Mouse (Mus musculus): ENCODE measurements around the gene Bcl11a. TPM values are rescaled to one million over a fixed set of nuclear protein-coding genes. Genes with fewer than 3 reads are reported as not detected.

Gene Bcl11a
- 159 and 161 TPM in 2 replicates for polyA plus RNA-seq (2015; fragmentation: Nextera tagmentation; extraction: Ambion mirVana)

- under 1% methylated on average over 39 of the region's 51 CpGs for WGBS
- H3K4me1 ChIP-seq = peaks cover 30% of the 10 kb centered on the region
Observed at GRCm38 (mm10) chr11:24077795-24078705, at the start of gene Bcl11a. TSS of gene Bcl11a (plus strand) at chr11:24078056.

GRCm38 (mm10) chr11:24044025-24044424 is 33.8 kb upstream of the Bcl11a start:
- no peaks in the 10 kb centered on the region for H3K4me1 ChIP-seq
- no peak for ATAC-seq
- H3K27me3 ChIP-seq = no peaks in the 10 kb centered on the region
- no peak overlapping the region for H3K4me2 ChIP-seq
- H3K27ac ChIP-seq = no peak overlapping the region
- WGBS = 83% methylated on average over 6 of the region's 6 CpGs
- H3K9ac ChIP-seq = no peak overlapping the region
- no peaks in the 10 kb centered on the region for H3K36me3 ChIP-seq (ENCODE audit: poor library complexity, severe bottlenecking)
- H3K4me3 ChIP-seq = no peak overlapping the region
- H3K9me3 ChIP-seq (replicated peaks) = no peaks in the 10 kb centered on the region

More at GRCm38 (mm10) chr11:24077795-24078705, at the start of gene Bcl11a:
- peak within 1 kb of the TSS; percentile 96 for H3K9ac ChIP-seq
- no peaks in the 10 kb centered on the region for H3K36me3 ChIP-seq (ENCODE audit: poor library complexity, severe bottlenecking)
- no peaks in the 10 kb centered on the region for H3K9me3 ChIP-seq (replicated peaks)
- peak within 1 kb of the TSS; percentile 65 for H3K4me3 ChIP-seq
- H3K27ac ChIP-seq = peak within 1 kb of the TSS; percentile 100
- H3K4me2 ChIP-seq = peak within 1 kb of the TSS; percentile 95
- no peaks in the 10 kb centered on the region for H3K27me3 ChIP-seq
- ATAC-seq = peak; percentile 32

- H3K9ac ChIP-seq = peak overlapping the region; percentile 75
- peaks cover 6% of the 10 kb centered on the region; the same call in 1 of the 2 replicates for H3K4me1 ChIP-seq
- H3K4me2 ChIP-seq = peak overlapping the region; percentile 69
- peak overlapping the region; percentile 46 for H3K4me3 ChIP-seq
- peak; percentile 94 for ATAC-seq
- H3K9me3 ChIP-seq (replicated peaks) = no peaks in the 10 kb centered on the region
- H3K27me3 ChIP-seq = no peaks in the 10 kb centered on the region
- peak overlapping the region; percentile 49; the same call in 1 of the 2 replicates for H3K27ac ChIP-seq
- WGBS = 3% methylated on average over 28 of the region's 28 CpGs
- no peaks in the 10 kb centered on the region for H3K36me3 ChIP-seq (ENCODE audit: poor library complexity, severe bottlenecking)
Observed at GRCm38 (mm10) chr11:24049226-24050031, 28.4 kb upstream of the Bcl11a start.

- Histone ChIP-seq H3K27me3 (no peaks in the 10 kb centered on the region), H3K36me3 (ENCODE audit: poor library complexity, severe bottlenecking) (no peaks in the 10 kb centered on the region), H3K4me3 (no peak overlapping the region), H3K4me1 (peaks cover 6% of the 10 kb centered on the region; the same call in 1 of the 2 replicates), H3K27ac (no peak overlapping the region), H3K9me3 (replicated peaks) (no peaks in the 10 kb centered on the region), H3K4me2 (0 out of 2 replicates have a peak overlapping the region, but pooled peaks have one; percentile 69), H3K9ac (no peak overlapping the region)
- WGBS = 81% methylated on average over 11 of the region's 11 CpGs
- no peak for ATAC-seq
Observed at GRCm38 (mm10) chr11:24050032-24050757, 27.7 kb upstream of the Bcl11a start.

GRCm38 (mm10) chr11:24052882-24053281 is 25.0 kb upstream of the Bcl11a start:
- no peak for ATAC-seq
- H3K27ac ChIP-seq = no peak overlapping the region
- H3K9ac ChIP-seq = no peak overlapping the region
- H3K27me3 ChIP-seq = no peaks in the 10 kb centered on the region
- H3K4me3 ChIP-seq = no peak overlapping the region
- no peak overlapping the region for H3K4me2 ChIP-seq
- no peaks in the 10 kb centered on the region for H3K36me3 ChIP-seq (ENCODE audit: poor library complexity, severe bottlenecking)
- no peaks in the 10 kb centered on the region for H3K9me3 ChIP-seq (replicated peaks)
- 65% methylated on average over 6 of the region's 6 CpGs for WGBS
- peaks cover 6% of the 10 kb centered on the region; the same call in 1 of the 2 replicates for H3K4me1 ChIP-seq

GRCm38 (mm10) chr11:24059137-24059536 is 18.7 kb upstream of the Bcl11a start:
- H3K36me3 ChIP-seq (ENCODE audit: poor library complexity, severe bottlenecking) = no peaks in the 10 kb centered on the region
- H3K4me1 ChIP-seq = peaks cover 24% of the 10 kb centered on the region
- H3K4me2 ChIP-seq = no peak overlapping the region
- no peaks in the 10 kb centered on the region for H3K9me3 ChIP-seq (replicated peaks)
- H3K27me3 ChIP-seq = no peaks in the 10 kb centered on the region
- no peak overlapping the region for H3K27ac ChIP-seq
- H3K9ac ChIP-seq = no peak overlapping the region
- 20% methylated on average over 1 of the region's 1 CpGs for WGBS
- no peak overlapping the region for H3K4me3 ChIP-seq
- ATAC-seq = no peak

- Histone ChIP-seq H3K9ac (peak overlapping the region; percentile 46), H3K27me3 (no peaks in the 10 kb centered on the region), H3K36me3 (ENCODE audit: poor library complexity, severe bottlenecking) (no peaks in the 10 kb centered on the region), H3K27ac (no peak overlapping the region), H3K9me3 (replicated peaks) (no peaks in the 10 kb centered on the region), H3K4me1 (peaks cover 27% of the 10 kb centered on the region), H3K4me2 (peak overlapping the region; percentile 64), H3K4me3 (peak overlapping the region; percentile 33)
- no peak for ATAC-seq
- WGBS = 2% methylated on average over 5 of the region's 5 CpGs
Observed at GRCm38 (mm10) chr11:24060428-24060827, 17.4 kb upstream of the Bcl11a start.

- 2% methylated on average over 14 of the region's 14 CpGs for WGBS
- Histone ChIP-seq H3K27ac (no peak overlapping the region), H3K4me3 (peak overlapping the region; percentile 35), H3K27me3 (no peaks in the 10 kb centered on the region), H3K36me3 (ENCODE audit: poor library complexity, severe bottlenecking) (no peaks in the 10 kb centered on the region), H3K4me2 (peak overlapping the region; percentile 67), H3K4me1 (peaks cover 29% of the 10 kb centered on the region), H3K9me3 (replicated peaks) (no peaks in the 10 kb centered on the region), H3K9ac (peak overlapping the region; percentile 57)
- peak; percentile 81 for ATAC-seq
Observed at GRCm38 (mm10) chr11:24061819-24062218, 16.0 kb upstream of the Bcl11a start.

GRCm38 (mm10) chr11:24062495-24063096 is 15.3 kb upstream of the Bcl11a start:
- no peak overlapping the region for H3K4me2 ChIP-seq
- H3K9ac ChIP-seq = no peak overlapping the region

GRCm38 (mm10) chr11:24064221-24064620 is 13.6 kb upstream of the Bcl11a start:
- ATAC-seq = no peak
- Histone ChIP-seq H3K36me3 (ENCODE audit: poor library complexity, severe bottlenecking) (no peaks in the 10 kb centered on the region), H3K4me3 (no peak overlapping the region), H3K4me2 (no peak overlapping the region), H3K9ac (no peak overlapping the region), H3K9me3 (replicated peaks) (no peaks in the 10 kb centered on the region), H3K27ac (no peak overlapping the region), H3K27me3 (no peaks in the 10 kb centered on the region), H3K4me1 (peaks cover 29% of the 10 kb centered on the region)
- 77% methylated on average over 6 of the region's 6 CpGs for WGBS

More at GRCm38 (mm10) chr11:24062495-24063096, 15.3 kb upstream of the Bcl11a start:
- Histone ChIP-seq H3K36me3 (ENCODE audit: poor library complexity, severe bottlenecking) (no peaks in the 10 kb centered on the region), H3K27me3 (no peaks in the 10 kb centered on the region), H3K4me1 (peaks cover 29% of the 10 kb centered on the region), H3K9me3 (replicated peaks) (no peaks in the 10 kb centered on the region), H3K4me3 (no peak overlapping the region), H3K27ac (no peak overlapping the region)
- WGBS = 44% methylated on average over 9 of the region's 9 CpGs
- ATAC-seq = no peak

GRCm38 (mm10) chr11:24065313-24065712 is 12.5 kb upstream of the Bcl11a start:
- Histone ChIP-seq H3K4me3 (no peak overlapping the region), H3K36me3 (ENCODE audit: poor library complexity, severe bottlenecking) (no peaks in the 10 kb centered on the region), H3K9ac (no peak overlapping the region), H3K4me1 (peaks cover 27% of the 10 kb centered on the region), H3K4me2 (no peak overlapping the region), H3K27me3 (no peaks in the 10 kb centered on the region), H3K9me3 (replicated peaks) (no peaks in the 10 kb centered on the region), H3K27ac (no peak overlapping the region)
- peak; percentile 65 for ATAC-seq
- WGBS = 35% methylated on average over 4 of the region's 4 CpGs

All from forebrain, embryonic 13.5 days (tissue).